Mouse (Mus musculus) liver, embryonic 16.5 days (tissue): ENCODE measurements around the gene Mgst2. TPM values are rescaled to one million over a fixed set of nuclear protein-coding genes. Genes with fewer than 3 reads are reported as not detected.
A peak's percentile ranks its signal among the peaks of the same experiment; 100 is the strongest.

Experiments
- ATAC-seq: fragments of 200-750 bp; cut with Nextera tagmentation; 2 replicates; pipeline ENCODE4 v1.8.0; 2017; ENCODE audit warnings: low read depth, mild to moderate bottlenecking, moderate number of reproducible peaks, moderate library complexity
- H3K27ac ChIP-seq: fragments of 300-500 bp; sonication (generic); 2 replicates; pipeline ENCODE4 v1.5.1; 2014; ENCODE audit warnings: mild to moderate bottlenecking, low read length
- H3K27me3 ChIP-seq: fragments of 300-500 bp; sonication (generic); 2 replicates; pipeline ENCODE4 v1.6.1; 2014; ENCODE audit warnings: low read depth, low read length, mixed read lengths; ENCODE audit not compliant: control insufficient read depth, insufficient read depth
- H3K36me3 ChIP-seq: fragments of 300-500 bp; sonication (generic); 2 replicates; pipeline ENCODE4 v1.6.1; 2014; ENCODE audit warnings: mild to moderate bottlenecking; ENCODE audit not compliant: control insufficient read depth, insufficient read depth
- H3K4me1 ChIP-seq: fragments of 300-500 bp; sonication (generic); 2 replicates; pipeline ENCODE4 v1.6.1; 2014; ENCODE audit warnings: low read depth, low read length, mixed read lengths; ENCODE audit not compliant: control insufficient read depth
- H3K4me2 ChIP-seq: fragments of 300-500 bp; sonication (generic); 2 replicates; pipeline ENCODE4 v1.6.1; 2014; ENCODE audit warnings: low read depth, low read length, mixed read lengths
- H3K4me3 ChIP-seq: fragments of 300-500 bp; sonication (generic); 2 replicates; pipeline ENCODE4 v1.5.1; 2014; ENCODE audit warnings: low read depth, mild to moderate bottlenecking, low read length
- H3K9ac ChIP-seq: fragments of 300-500 bp; sonication (generic); 2 replicates; pipeline ENCODE4 v1.6.1; 2014; ENCODE audit warnings: low read depth, low read length
- H3K9me3 ChIP-seq: fragments of 300-500 bp; sonication (generic); replicated peaks from 2 replicates; pipeline ENCODE4 v1.6.1; 2016; ENCODE audit warnings: low read length; ENCODE audit not compliant: control insufficient read depth
- WGBS: fragments of 180-500 bp; shearing (Covaris S2); extraction: QIAGEN DNeasy Blood & Tissue Kit; methylation state at CpG from one replicate; pipeline ENCODE4 v1.1.7; 2014; ENCODE audit not compliant: insufficient replicate concordance; 5-methylcytosine and 5-hydroxymethylcytosine counted together
- polyA plus RNA-seq: library from polyadenylated mRNA; unstranded; fragments of >200 nt; fragmentation: Nextera tagmentation; extraction: Ambion mirVana; gene quantifications from 2 replicates; pipeline ENCODE4 v1.2.1, GENCODE M21; 2015

Mgst2 gene
- 27.6 and 28.4 TPM in 2 replicates for polyA plus RNA-seq

DNA sequence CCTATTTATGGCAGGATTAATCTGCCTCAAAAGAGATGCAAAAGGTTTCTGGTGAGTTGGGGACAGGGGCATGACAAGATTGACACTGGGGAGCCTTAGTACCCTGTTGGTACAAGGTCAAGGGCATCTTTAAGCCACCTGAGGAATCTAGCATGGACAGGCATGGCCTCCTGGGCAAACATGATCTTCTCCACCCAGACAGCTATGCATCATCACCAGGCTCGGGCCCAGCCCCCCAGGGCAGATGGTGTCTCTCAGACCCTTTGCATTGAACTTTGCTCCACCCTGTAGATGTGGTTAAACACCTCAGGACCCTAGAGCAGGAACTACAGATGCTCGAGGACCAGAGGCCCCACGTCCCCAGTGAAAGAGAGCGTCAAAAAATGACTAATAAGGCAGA, at the start of gene Mgst2:
TSS of gene Mgst2 (plus strand) at position 301 of the 400 bp plus-strand sequence.
- WGBS = 46% methylated on average over 4 of the region's 4 CpGs
- no peak for ATAC-seq
- Histone ChIP-seq H3K4me3 (peak within 1 kb of the TSS; percentile 45), H3K27me3 (no peaks in the 10 kb centered on the region), H3K9me3 (no peaks in the 10 kb centered on the region), H3K36me3 (no peaks in the 10 kb centered on the region), H3K27ac (peak within 1 kb of the TSS; percentile 57), H3K4me2 (peak within 1 kb of the TSS; percentile 25; the same call in 1 of the 2 replicates), H3K4me1 (peaks cover 30% of the 10 kb centered on the region), H3K9ac (peak within 1 kb of the TSS; percentile 35; the same call in 1 of the 2 replicates)

DNA sequence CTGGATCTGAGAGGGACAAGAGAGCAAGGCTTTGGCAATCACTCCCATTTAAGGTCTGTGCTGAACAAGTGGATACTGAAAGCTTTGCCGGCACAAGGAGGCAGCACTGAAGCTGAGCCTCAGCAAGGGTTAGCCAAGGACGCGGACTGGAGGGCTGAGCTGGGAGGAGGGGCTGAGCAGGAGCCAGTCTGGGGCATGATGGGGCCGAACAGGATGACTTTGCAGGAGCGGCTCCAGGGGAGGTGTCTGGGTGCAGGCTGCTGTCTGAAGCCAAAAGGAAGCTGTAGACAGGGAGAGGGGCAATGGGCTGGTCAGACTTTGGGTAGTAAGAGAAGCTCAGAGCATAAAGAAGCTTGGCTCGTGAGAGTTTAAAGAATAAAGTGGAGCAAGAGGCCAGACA, 48.2 kb upstream of the Mgst2 start:
- Histone ChIP-seq H3K9me3 (no peaks in the 10 kb centered on the region), H3K9ac (no peak overlapping the region), H3K27ac (no peak overlapping the region), H3K36me3 (no peaks in the 10 kb centered on the region), H3K4me3 (no peak overlapping the region), H3K4me1 (no peaks in the 10 kb centered on the region; the same call in 1 of the 2 replicates), H3K4me2 (no peak overlapping the region), H3K27me3 (no peaks in the 10 kb centered on the region)
- WGBS = 7% methylated on average over 6 of the region's 6 CpGs
- ATAC-seq = peak; percentile 48

DNA sequence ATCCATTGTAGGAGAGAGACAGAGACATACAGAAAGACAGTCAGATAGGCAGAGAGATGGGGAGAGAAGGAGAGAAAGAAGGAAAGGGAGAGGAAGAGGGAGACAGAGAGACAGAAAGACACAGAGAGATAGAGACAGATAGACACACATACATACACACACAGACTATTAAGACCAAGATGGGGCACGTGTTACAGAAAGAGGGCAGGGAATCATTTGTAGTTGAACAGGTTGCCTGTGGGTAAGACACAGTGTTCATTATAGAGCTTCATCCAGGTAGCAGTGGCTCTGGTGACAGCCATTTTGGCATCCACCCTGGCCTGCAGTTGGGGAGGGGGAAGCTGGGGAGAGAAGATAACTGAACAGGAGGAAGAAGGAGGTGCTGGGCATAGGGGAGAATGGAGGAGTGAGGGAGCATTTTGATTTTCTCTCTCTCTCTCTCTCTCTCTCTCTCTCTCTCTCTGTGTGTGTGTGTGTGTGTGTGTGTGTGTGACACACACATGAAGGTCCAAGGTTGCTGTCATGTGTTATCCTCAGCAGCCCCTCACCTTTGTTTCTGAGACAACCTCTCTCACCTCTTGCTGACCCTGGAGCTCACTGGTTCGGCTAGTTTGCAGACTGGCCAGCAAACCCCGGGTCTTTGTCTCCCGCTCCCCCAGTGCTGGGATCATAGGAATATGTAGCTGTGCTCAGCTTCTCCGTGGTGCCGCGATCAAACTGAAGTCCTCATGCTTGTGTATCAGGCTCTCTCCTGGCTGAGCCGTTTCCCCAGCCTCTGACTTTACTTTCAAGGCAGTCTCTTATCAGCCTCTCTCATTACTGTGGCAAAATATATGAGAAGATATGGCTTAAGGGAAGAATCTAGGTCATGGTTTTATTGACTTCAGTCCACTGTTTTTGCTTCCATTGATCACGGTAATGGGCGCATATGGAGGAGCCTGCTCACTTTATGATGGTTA, 47.5 kb upstream of the Mgst2 start:
- Histone ChIP-seq H3K4me1 (no peaks in the 10 kb centered on the region; the same call in 1 of the 2 replicates), H3K27me3 (no peaks in the 10 kb centered on the region), H3K4me3 (no peak overlapping the region), H3K9ac (no peak overlapping the region), H3K9me3 (no peaks in the 10 kb centered on the region), H3K4me2 (no peak overlapping the region), H3K36me3 (no peaks in the 10 kb centered on the region), H3K27ac (no peak overlapping the region)
- 56% methylated on average over 10 of the region's 10 CpGs for WGBS
- no peak for ATAC-seq

DNA sequence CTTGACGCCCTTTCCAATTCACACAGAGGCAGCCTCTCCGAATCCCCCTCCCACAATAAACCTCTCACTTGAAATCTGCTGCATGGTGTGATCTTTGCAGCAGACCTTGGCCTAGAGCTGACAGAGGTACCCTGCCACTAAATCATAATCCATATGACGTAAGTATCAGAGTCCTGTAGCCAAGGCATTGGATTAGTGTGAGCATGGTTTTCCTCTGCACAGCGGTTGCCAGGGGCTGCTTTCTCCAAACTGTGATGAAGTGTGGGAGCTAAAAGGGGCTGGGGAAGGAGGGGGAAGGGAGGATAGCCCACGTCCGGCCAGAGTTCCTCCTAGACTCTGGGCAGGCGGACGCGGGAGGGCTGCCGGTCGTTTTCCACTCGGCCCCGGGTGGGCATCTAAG, 45.9 kb upstream of the Mgst2 start:
- ATAC-seq = no peak
- no peak overlapping the region for H3K4me3 ChIP-seq
- no peaks in the 10 kb centered on the region; the same call in 1 of the 2 replicates for H3K4me1 ChIP-seq
- no peaks in the 10 kb centered on the region for H3K36me3 ChIP-seq
- no peaks in the 10 kb centered on the region for H3K9me3 ChIP-seq
- H3K27ac ChIP-seq = no peak overlapping the region
- H3K4me2 ChIP-seq = no peak overlapping the region
- WGBS = 77% methylated on average over 13 of the region's 13 CpGs
- no peak overlapping the region for H3K9ac ChIP-seq
- no peaks in the 10 kb centered on the region for H3K27me3 ChIP-seq

DNA sequence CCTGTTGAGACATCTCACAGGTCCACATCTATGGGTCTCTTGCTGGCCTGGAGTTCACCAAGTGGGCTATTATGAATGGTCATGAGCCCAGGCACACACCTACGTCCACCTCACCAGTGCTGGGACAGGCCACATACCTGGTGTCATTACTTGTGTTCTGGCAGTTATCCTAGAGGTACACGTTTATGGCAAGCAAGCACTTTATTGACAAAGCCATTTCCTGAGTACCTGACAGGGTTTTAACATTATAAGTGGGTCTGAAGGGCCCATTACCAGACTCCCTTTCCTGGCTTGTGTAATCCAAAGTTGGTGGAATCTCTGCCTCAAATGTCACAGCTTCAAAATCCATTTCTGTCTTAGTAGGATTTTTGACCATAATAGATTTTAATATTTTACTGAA, 36.2 kb upstream of the Mgst2 start:
- 57% methylated on average over 2 of the region's 2 CpGs for WGBS

DNA sequence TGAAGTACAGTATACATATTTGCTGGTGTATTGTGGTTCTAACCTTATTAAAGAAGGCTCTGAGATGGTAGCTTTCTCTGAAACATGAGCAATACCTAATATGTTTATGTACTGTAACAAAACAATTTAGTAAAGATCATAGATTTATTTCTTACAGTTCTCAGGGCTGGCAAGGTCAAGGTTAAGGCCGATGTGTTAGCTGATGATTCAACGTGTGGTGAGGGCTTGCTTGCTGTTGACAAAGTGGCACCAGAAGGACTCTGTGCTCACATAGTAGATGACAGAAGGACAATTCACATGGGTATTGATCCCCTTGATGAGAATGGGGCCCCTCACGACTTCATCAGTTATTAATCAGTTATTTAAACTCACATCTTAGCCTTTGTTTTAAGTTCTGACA, 32.4 kb upstream of the Mgst2 start:
- no peaks in the 10 kb centered on the region for H3K27me3 ChIP-seq
- H3K4me3 ChIP-seq = no peak overlapping the region
- no peak for ATAC-seq
- H3K4me2 ChIP-seq = no peak overlapping the region
- no peak overlapping the region for H3K27ac ChIP-seq
- no peaks in the 10 kb centered on the region for H3K9me3 ChIP-seq
- H3K9ac ChIP-seq = no peak overlapping the region
- H3K4me1 ChIP-seq = no peaks in the 10 kb centered on the region
- no peaks in the 10 kb centered on the region for H3K36me3 ChIP-seq
- 60% methylated on average over 3 of the region's 3 CpGs for WGBS

More for the DNA sequence above, 36.2 kb upstream of the Mgst2 start:
- H3K27me3 ChIP-seq = no peaks in the 10 kb centered on the region
- no peak overlapping the region for H3K4me3 ChIP-seq
- H3K9ac ChIP-seq = no peak overlapping the region
- no peaks in the 10 kb centered on the region for H3K9me3 ChIP-seq
- H3K27ac ChIP-seq = no peak overlapping the region
- ATAC-seq = no peak
- no peaks in the 10 kb centered on the region for H3K36me3 ChIP-seq
- no peaks in the 10 kb centered on the region for H3K4me1 ChIP-seq
- H3K4me2 ChIP-seq = no peak overlapping the region

DNA sequence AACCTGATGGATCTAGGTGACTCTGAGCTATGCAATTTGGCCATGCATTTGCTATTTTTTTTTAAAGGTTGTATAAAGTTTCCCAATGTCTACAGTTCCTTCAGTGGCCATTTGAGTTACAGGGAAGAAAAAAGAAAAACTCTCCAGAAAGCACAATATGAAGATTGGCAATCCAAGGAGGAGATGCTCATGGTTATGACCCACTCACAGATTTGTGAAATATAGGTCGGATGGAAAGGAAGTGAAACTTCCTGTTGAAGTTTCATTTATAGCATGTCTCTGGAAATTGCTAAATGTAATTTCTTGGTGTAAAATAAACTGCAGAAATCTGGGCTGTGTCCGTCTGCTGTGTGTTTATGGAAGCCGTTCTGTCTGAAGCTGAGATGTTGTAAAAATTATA, 31.2 kb upstream of the Mgst2 start:
- no peak for ATAC-seq
- Histone ChIP-seq H3K4me1 (no peaks in the 10 kb centered on the region), H3K4me3 (no peak overlapping the region), H3K27me3 (no peaks in the 10 kb centered on the region), H3K36me3 (no peaks in the 10 kb centered on the region), H3K4me2 (no peak overlapping the region), H3K27ac (no peak overlapping the region), H3K9me3 (no peaks in the 10 kb centered on the region), H3K9ac (no peak overlapping the region)
- 37% methylated on average over 3 of the region's 3 CpGs for WGBS

DNA sequence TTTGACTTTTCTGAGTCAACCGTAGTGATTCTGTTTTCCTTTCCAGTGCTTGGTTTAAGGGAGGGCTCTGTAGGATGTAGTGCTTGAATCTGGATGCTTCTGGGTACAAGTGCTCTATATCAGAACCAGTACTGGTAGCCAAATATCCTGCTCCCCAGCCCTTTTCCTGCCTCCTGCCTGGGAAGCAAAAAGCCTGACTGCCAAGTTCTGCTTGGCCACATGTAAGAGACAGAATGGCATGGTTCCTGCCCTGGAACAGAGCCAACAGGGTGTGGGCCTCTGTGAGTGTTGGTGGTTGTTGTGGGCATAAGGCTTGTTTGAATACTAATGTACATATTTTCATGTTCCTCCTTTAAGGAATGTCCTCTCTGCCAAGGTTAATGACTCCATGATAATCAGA, 29.4 kb upstream of the Mgst2 start:
- WGBS = 64% methylated on average over 1 of the region's 1 CpGs
- Histone ChIP-seq H3K4me3 (no peak overlapping the region), H3K27ac (no peak overlapping the region), H3K9ac (no peak overlapping the region), H3K9me3 (no peaks in the 10 kb centered on the region), H3K36me3 (no peaks in the 10 kb centered on the region), H3K4me1 (no peaks in the 10 kb centered on the region), H3K4me2 (no peak overlapping the region), H3K27me3 (no peaks in the 10 kb centered on the region)
- ATAC-seq = no peak

DNA sequence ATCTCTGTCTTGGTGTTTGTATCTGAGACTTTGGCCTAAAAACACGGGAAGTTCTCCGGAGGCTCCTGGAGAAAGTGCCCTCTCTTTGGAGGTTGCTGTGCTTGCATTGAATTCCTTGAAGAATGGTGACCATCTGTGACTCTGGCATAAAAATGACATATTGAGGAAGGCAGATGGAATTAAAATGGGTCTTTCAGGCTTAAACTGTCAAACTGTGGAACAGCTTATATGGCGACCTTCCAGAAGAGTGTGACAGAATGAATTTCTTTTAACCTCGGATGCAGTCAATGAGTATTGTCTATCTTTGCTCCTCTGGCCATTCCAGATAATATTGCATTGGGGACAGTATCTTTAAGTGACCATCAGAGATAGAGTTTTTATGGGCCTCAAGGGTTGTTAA, 28.2 kb upstream of the Mgst2 start:
- no peak overlapping the region for H3K4me2 ChIP-seq
- H3K9ac ChIP-seq = no peak overlapping the region
- no peak for ATAC-seq
- no peak overlapping the region for H3K4me3 ChIP-seq
- no peaks in the 10 kb centered on the region for H3K4me1 ChIP-seq
- H3K27ac ChIP-seq = no peak overlapping the region
- H3K36me3 ChIP-seq = no peaks in the 10 kb centered on the region
- no peaks in the 10 kb centered on the region for H3K9me3 ChIP-seq
- 69% methylated on average over 4 of the region's 4 CpGs for WGBS
- H3K27me3 ChIP-seq = no peaks in the 10 kb centered on the region
